Mouse (Mus musculus) heart, adult 2 months (tissue): Measurements from ENCODE around the gene Fbxw7. TPM values are rescaled to one million over a fixed set of nuclear protein-coding genes. Genes with fewer than 3 reads are reported as not detected.

Experiments used
- DNase-seq, 2 experiments: peaks; one replicate each; pipeline ENCODE4 v3.0.0; 2021
- H3K27ac ChIP-seq: fragments of 200-600 bp; 2 replicates; pipeline ENCODE4 v1.8.1; 2022
- H3K27me3 ChIP-seq: fragments of 200-500 bp; 2 replicates; pipeline ENCODE4 v1.6.1; 2012; ENCODE audit warnings: mild to moderate bottlenecking, low read length, inconsistent platforms, mixed read lengths; ENCODE audit not compliant: control insufficient read depth, insufficient read depth
- H3K36me3 ChIP-seq: fragments of 200-500 bp; 2 replicates; pipeline ENCODE4 v1.6.1; 2012; ENCODE audit warnings: low read length, inconsistent platforms; ENCODE audit not compliant: control insufficient read depth, insufficient read depth
- H3K4me1 ChIP-seq: fragments of 200-500 bp; 2 replicates; pipeline ENCODE4 v1.6.1; 2011; ENCODE audit warnings: low read length; ENCODE audit not compliant: control insufficient read depth, insufficient read depth
- H3K4me3 ChIP-seq: fragments of 200-600 bp; 2 replicates; pipeline ENCODE4 v1.8.1; 2022
- H3K79me2 ChIP-seq: fragments of 200-500 bp; replicated peaks from 2 replicates; pipeline ENCODE4 v1.6.1; 2012; ENCODE audit warnings: mild to moderate bottlenecking, inconsistent platforms, low read length, moderate library complexity, mixed read lengths; ENCODE audit not compliant: control insufficient read depth, insufficient read depth
- H3K9ac ChIP-seq: fragments of 200-500 bp; 2 replicates; pipeline ENCODE4 v1.6.1; 2012; ENCODE audit warnings: low read depth, mild to moderate bottlenecking, control low read depth, inconsistent platforms, low read length, mixed read lengths
- CTCF ChIP-seq: fragments of 200-600 bp; IDR thresholded peaks from 2 replicates; pipeline ENCODE4 v1.8.1; 2022; ENCODE audit warnings: antibody characterized with exemption, mild to moderate bottlenecking, moderate library complexity
- EP300 ChIP-seq: fragments of 200-500 bp; IDR thresholded peaks from 2 replicates; pipeline ENCODE4 v1.6.1; 2011; ENCODE audit warnings: low read depth, low read length, control low read depth; ENCODE audit not compliant: insufficient read depth
- POLR2A ChIP-seq: fragments of 200-500 bp; IDR thresholded peaks from 2 replicates; pipeline ENCODE4 v1.6.1; 2011; ENCODE audit warnings: mild to moderate bottlenecking, low read depth, low read length, control low read depth; ENCODE audit not compliant: insufficient read depth
- WGBS: fragments of 180-500 bp; shearing (Covaris S2); methylation state at CpG from one replicate; pipeline ENCODE4 v1.1.7; 2018; 5-methylcytosine and 5-hydroxymethylcytosine counted together
- intact Hi-C: fragments of 180-260 bp; cut with DNase I; formaldehyde crosslinking; loops from one replicate; pipeline ENCODE4 v1.15.1; 2025
- polyA plus RNA-seq: library from polyadenylated mRNA; depleted of rRNA; stranded (reverse); fragments of >200 nt; gene quantifications from 2 replicates; pipeline ENCODE4 v1.2.3, GENCODE M21; 2012
- total RNA-seq, 2 experiments: library from RNA; stranded (reverse); gene quantifications; 2 replicates each; pipeline ENCODE4 v1.2.3; 2021

The Fbxw7 gene
- total and polyA plus RNA-seq, 3 experiments: 14.3 to 44.9 (median 42.8) TPM

GRCm38 (mm10) chr3:84929171-84929570, 114.1 kb downstream of the Fbxw7 start:
- WGBS: 55% methylated on average over 3 of the region's 3 CpGs
- TF ChIP-seq EP300 (peak; percentile 83), POLR2A (no peak)
- DNase-seq: peak; percentile 44 to 66
- intact Hi-C loops: loop anchor here (5.0 to 10.0 kb wide), 5 partner anchors 283 to 588 kb away; no protein-coding TSS in a partner anchor
- H3K36me3 ChIP-seq: peaks cover 10% of the 10 kb centered on the region
- peak overlapping the region; percentile 5; the same call in 1 of the 2 replicates for H3K4me3 ChIP-seq
- no peaks in the 10 kb centered on the region for H3K27me3 ChIP-seq
- H3K79me2 ChIP-seq: no peaks in the 10 kb centered on the region; the same call in none of the 2 replicates
- H3K9ac ChIP-seq: no peak overlapping the region
- H3K27ac ChIP-seq: peak overlapping the region; percentile 54
- peaks cover 1% of the 10 kb centered on the region; the same call in 1 of the 2 replicates for H3K4me1 ChIP-seq

GRCm38 (mm10) chr3:84930683-84931082, 115.6 kb downstream of the Fbxw7 start:
- Histone ChIP-seq H3K9ac (peak overlapping the region; percentile 70), H3K4me1 (no peaks in the 10 kb centered on the region; the same call in 1 of the 2 replicates), H3K36me3 (peaks cover 10% of the 10 kb centered on the region), H3K79me2 (no peaks in the 10 kb centered on the region; the same call in none of the 2 replicates), H3K4me3 (peak overlapping the region; percentile 26; the same call in 1 of the 2 replicates), H3K27me3 (no peaks in the 10 kb centered on the region), H3K27ac (peak overlapping the region; percentile 54)
- no peak for TF ChIP-seq POLR2A
- no peak for TF ChIP-seq CTCF
- TF ChIP-seq EP300: no peak
- intact Hi-C loops: no loop called here
- WGBS: 54% methylated on average over 3 of the region's 3 CpGs
- DNase-seq: no peak

- no peak for DNase-seq
- intact Hi-C loops: no loop called here
- TF ChIP-seq CTCF (no peak), POLR2A (no peak), EP300 (no peak)
- 54% methylated on average over 1 of the region's 1 CpGs for WGBS
- H3K27ac ChIP-seq: no peak overlapping the region
- peaks cover 19% of the 10 kb centered on the region for H3K36me3 ChIP-seq
- H3K4me1 ChIP-seq: peaks cover 7% of the 10 kb centered on the region; the same call in 1 of the 2 replicates
- H3K4me3 ChIP-seq: no peak overlapping the region
- no peaks in the 10 kb centered on the region for H3K27me3 ChIP-seq
- H3K9ac ChIP-seq: no peak overlapping the region
- H3K79me2 ChIP-seq: peaks cover 1% of the 10 kb centered on the region
Measured at GRCm38 (mm10) chr3:84935729-84936128, 120.7 kb downstream of the Fbxw7 start.

- H3K4me3 ChIP-seq: no peak overlapping the region
- DNase-seq: no peak
- peaks cover 7% of the 10 kb centered on the region; the same call in 1 of the 2 replicates for H3K4me1 ChIP-seq
- WGBS: 38% methylated on average over 2 of the region's 2 CpGs
- intact Hi-C loops: no loop called here
- peaks cover 19% of the 10 kb centered on the region for H3K36me3 ChIP-seq
- H3K27me3 ChIP-seq: no peaks in the 10 kb centered on the region
- H3K79me2 ChIP-seq: peaks cover 2% of the 10 kb centered on the region
- no peak overlapping the region for H3K27ac ChIP-seq
- TF ChIP-seq EP300 (no peak), CTCF (peak; percentile 54)
- no peak overlapping the region for H3K9ac ChIP-seq
Measured at GRCm38 (mm10) chr3:84936252-84936651, 121.2 kb downstream of the Fbxw7 start.

- Histone ChIP-seq H3K27me3 (no peaks in the 10 kb centered on the region), H3K79me2 (peaks cover 4% of the 10 kb centered on the region; the same call in 1 of the 2 replicates), H3K9ac (no peak overlapping the region), H3K36me3 (peaks cover 15% of the 10 kb centered on the region), H3K4me1 (peaks cover 9% of the 10 kb centered on the region; the same call in 1 of the 2 replicates), H3K27ac (no peak overlapping the region; the same call in 1 of the 2 replicates), H3K4me3 (no peak overlapping the region)
- 52% methylated on average over 5 of the region's 5 CpGs for WGBS
- intact Hi-C loops: no loop called here
- no peak for DNase-seq
- no peak for TF ChIP-seq EP300
- TF ChIP-seq CTCF: no peak
- no peak for TF ChIP-seq POLR2A
Measured at GRCm38 (mm10) chr3:84936956-84937355, 121.9 kb downstream of the Fbxw7 start.
